Mouse (Mus musculus): ENCODE data around the gene Gm9049. TPM values are rescaled to one million over a fixed set of nuclear protein-coding genes. Genes with fewer than 3 reads are reported as not detected.

The Gm9049 gene
- polyA plus RNA-seq, 1 experiment from 2014 or later: not detected

Other genes starting within 250 kb of the Gm9049 start
- 41.2 and 46.1 TPM in 2 replicates for gene Mdm1, start 212.3 kb downstream of the Gm9049 start, polyA plus RNA-seq (2015; fragmentation: Nextera tagmentation; extraction: Ambion mirVana)
- gene Il22, start 149.2 kb downstream of the Gm9049 start, polyA plus RNA-seq (2015; fragmentation: Nextera tagmentation; extraction: Ambion mirVana): not detected in 2 replicates
- gene Gm32717, start 113.3 kb downstream of the Gm9049 start, polyA plus RNA-seq (2015; fragmentation: Nextera tagmentation; extraction: Ambion mirVana): 0.23 and 0.26 TPM in 2 replicates
- gene Gm32802, start 95.4 kb downstream of the Gm9049 start, polyA plus RNA-seq (2015; fragmentation: Nextera tagmentation; extraction: Ambion mirVana): 0.23 and 0.26 TPM in 2 replicates
- not detected in 2 replicates for gene Iltifb, start 59.1 kb downstream of the Gm9049 start, polyA plus RNA-seq (2015; fragmentation: Nextera tagmentation; extraction: Ambion mirVana)
- 0.11 TPM in 1 of 2 replicates, not detected in the other for gene Gm9040, start 27.1 kb downstream of the Gm9049 start, polyA plus RNA-seq (2015; fragmentation: Nextera tagmentation; extraction: Ambion mirVana)
- 0.11 TPM in 1 of 2 replicates, not detected in the other for gene Gm9044, start 21.7 kb downstream of the Gm9049 start, polyA plus RNA-seq (2015; fragmentation: Nextera tagmentation; extraction: Ambion mirVana)
- gene Gm9045, start 16.3 kb downstream of the Gm9049 start, polyA plus RNA-seq (2015; fragmentation: Nextera tagmentation; extraction: Ambion mirVana): not detected in 2 replicates
- not detected in 2 replicates for gene Gm9046, start 10.8 kb downstream of the Gm9049 start, polyA plus RNA-seq (2015; fragmentation: Nextera tagmentation; extraction: Ambion mirVana)
- 0.14 TPM in 1 of 2 replicates, not detected in the other for gene Gm9048, start 5.4 kb downstream of the Gm9049 start, polyA plus RNA-seq (2015; fragmentation: Nextera tagmentation; extraction: Ambion mirVana)
- not detected in 2 replicates for gene Ifng, start 86.9 kb upstream of the Gm9049 start, polyA plus RNA-seq (2015; fragmentation: Nextera tagmentation; extraction: Ambion mirVana)

All from midbrain, embryonic 13.5 days (tissue).